Mouse (Mus musculus): Measurements from ENCODE around the gene Atl1. TPM values are rescaled to one million over a fixed set of nuclear protein-coding genes. Genes with fewer than 3 reads are reported as not detected.

The Atl1 gene
- total and polyA plus RNA-seq, 3 experiments = 0.50 to 1.0 TPM; not detected in 1

DNA sequence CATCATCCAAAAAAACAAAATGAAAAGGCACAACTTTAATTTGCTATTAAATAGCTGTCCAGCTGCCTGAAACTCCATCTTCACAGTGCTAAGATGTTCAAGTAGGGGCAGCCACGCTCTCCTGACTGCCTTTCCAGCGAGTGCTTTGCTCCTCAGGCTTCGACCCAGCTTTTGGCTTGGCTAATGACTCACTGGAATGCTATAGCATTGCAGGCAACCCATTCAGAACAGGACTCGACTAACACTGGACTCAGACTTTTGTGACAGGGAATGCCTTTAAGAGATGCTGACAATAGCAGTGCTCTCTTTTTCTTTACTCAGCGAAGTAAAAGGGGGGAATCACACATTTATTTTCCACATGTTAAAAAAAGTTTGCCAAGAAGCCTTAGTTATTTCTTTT is 119.3 kb downstream of the Atl1 start:
- no peaks in the 10 kb centered on the region for H3K4me1 ChIP-seq (ENCODE audit: control insufficient read depth in 1 of 2, insufficient read depth in 2 of 2, low read length in 2 of 2)
- no peaks in the 10 kb centered on the region for H3K79me2 ChIP-seq (ENCODE audit: control insufficient read depth, insufficient read depth, low read length, poor library complexity)
- H3K36me3 ChIP-seq (ENCODE audit: control insufficient read depth in 1 of 2, insufficient read depth in 2 of 2, low read length in 2 of 2) = peaks cover 0 to 2% of the 10 kb centered on the region in 2 experiments; a peak in 1 of 4 replicates
- DNase-seq (ENCODE audit: low read depth, low spot score) = no peak
- H3K9ac ChIP-seq (ENCODE audit: control insufficient read depth, low read depth, low read length, poor library complexity, severe bottlenecking) = no peak overlapping the region
- H3K9me3 ChIP-seq (replicated peaks; ENCODE audit: insufficient read depth, low read length) = no peaks in the 10 kb centered on the region
- no peaks in the 10 kb centered on the region for H3K27me3 ChIP-seq (ENCODE audit: control insufficient read depth in 1 of 2, insufficient read depth in 2 of 2, low read length in 2 of 2)
- TF ChIP-seq CHD1 (IDR thresholded peaks at IDR 0.05; ENCODE audit: low read depth, low read length) (no peak), ZMIZ1 (IDR thresholded peaks at IDR 0.05; ENCODE audit: low read depth, low read length) (no peak), NRF1 (IDR thresholded peaks at IDR 0.05; ENCODE audit: insufficient read depth, low read depth, low read length, poor library complexity, severe bottlenecking) (no peak), POLR2AphosphoS2 (IDR thresholded peaks at IDR 0.05; ENCODE audit: low read length) (no peak), RCOR1 (IDR thresholded peaks at IDR 0.05; ENCODE audit: low read depth, low read length) (no peak), ZKSCAN1 (IDR thresholded peaks at IDR 0.05; ENCODE audit: low read depth, low read length) (no peak), MAX (IDR thresholded peaks at IDR 0.05; ENCODE audit: low read length) (no peak), MAZ (IDR thresholded peaks at IDR 0.05; ENCODE audit: low read depth, low read length) (no peak), TCF12 (IDR thresholded peaks at IDR 0.05; ENCODE audit: low read depth, low read length) (no peak), KAT2A (conservative IDR thresholded peaks at IDR 0.05; ENCODE audit: low read depth, low read length) (no peak), BHLHE40 (IDR thresholded peaks at IDR 0.05; ENCODE audit: borderline replicate concordance, low read depth, low read length) (no peak), EP300 (IDR thresholded peaks at IDR 0.05; ENCODE audit: low read depth in 1 of 2, low read length in 2 of 2) (no peak), USF1 (IDR thresholded peaks at IDR 0.05; ENCODE audit: low read depth, low read length) (no peak), UBTF (IDR thresholded peaks at IDR 0.05; ENCODE audit: borderline replicate concordance, insufficient read depth, low read depth, low read length) (no peak), NELFE (IDR thresholded peaks at IDR 0.05; ENCODE audit: low read depth, low read length) (no peak), MEF2A (IDR thresholded peaks at IDR 0.05; ENCODE audit: extremely low read depth, insufficient replicate concordance, low read depth, low read length, poor library complexity, severe bottlenecking) (no peak), HCFC1 (IDR thresholded peaks at IDR 0.05; ENCODE audit: low read depth, low read length) (no peak)
- H3K27ac ChIP-seq (ENCODE audit: control insufficient read depth, low read depth, low read length) = no peak overlapping the region
- H3K4me3 ChIP-seq (ENCODE audit: control insufficient read depth in 1 of 2, insufficient read depth in 1 of 2, low read depth in 2 of 2, low read length in 2 of 2) = no peak overlapping the region

DNA sequence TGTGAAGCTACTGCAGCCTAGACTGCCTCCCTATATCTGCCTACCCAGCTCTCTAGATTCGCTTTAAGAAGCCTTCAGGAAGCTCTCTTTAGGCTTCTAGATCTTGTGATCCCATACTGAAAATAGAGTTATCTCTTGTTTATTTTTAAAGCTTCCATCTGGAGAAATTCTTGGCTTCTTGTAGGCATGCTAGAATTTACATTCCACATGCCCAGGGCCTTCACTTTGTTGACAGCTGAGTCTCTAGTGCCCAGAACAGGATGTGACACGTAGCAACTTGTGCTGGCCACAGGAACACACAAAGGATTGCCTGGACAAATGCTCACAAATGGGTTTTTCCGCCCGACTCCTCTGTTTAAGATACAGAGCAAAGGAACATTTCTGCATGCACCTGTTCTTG is 123.5 kb downstream of the Atl1 start:
- H3K4me1 ChIP-seq (ENCODE audit: control insufficient read depth in 1 of 2, insufficient read depth in 2 of 2, low read length in 2 of 2) = no peaks in the 10 kb centered on the region
- no peak for DNase-seq (ENCODE audit: low read depth, low spot score)
- H3K9me3 ChIP-seq (replicated peaks; ENCODE audit: insufficient read depth, low read length) = no peaks in the 10 kb centered on the region
- H3K36me3 ChIP-seq (ENCODE audit: control insufficient read depth in 1 of 2, insufficient read depth in 2 of 2, low read length in 2 of 2) = peaks cover 5% of the 10 kb centered on the region in 2 experiments
- no peak overlapping the region for H3K4me3 ChIP-seq (ENCODE audit: control insufficient read depth in 1 of 2, insufficient read depth in 1 of 2, low read depth in 2 of 2, low read length in 2 of 2)
- TF ChIP-seq RCOR1 (IDR thresholded peaks at IDR 0.05; ENCODE audit: low read depth, low read length) = no peak
- TF ChIP-seq USF1 (IDR thresholded peaks at IDR 0.05; ENCODE audit: low read depth, low read length) = no peak
- TF ChIP-seq ZMIZ1 (IDR thresholded peaks at IDR 0.05; ENCODE audit: low read depth, low read length) = no peak
- TF ChIP-seq USF2 (IDR thresholded peaks at IDR 0.05; ENCODE audit: borderline replicate concordance in 1 of 2, insufficient read depth in 1 of 2, low read depth in 1 of 2, low read length in 2 of 2) = no peak
- no peaks in the 10 kb centered on the region for H3K79me2 ChIP-seq (ENCODE audit: control insufficient read depth, insufficient read depth, low read length, poor library complexity)
- no peak overlapping the region for H3K9ac ChIP-seq (ENCODE audit: control insufficient read depth, low read depth, low read length, poor library complexity, severe bottlenecking)
- no peaks in the 10 kb centered on the region for H3K27me3 ChIP-seq (ENCODE audit: control insufficient read depth in 1 of 2, insufficient read depth in 2 of 2, low read length in 2 of 2)
- H3K27ac ChIP-seq (ENCODE audit: control insufficient read depth, low read depth, low read length) = no peak overlapping the region

Other genes with a start within 250 kb of the Atl1 start
- gene Sos2, start 210.8 kb upstream of the Atl1 start, total RNA-seq (2012; rRNA removed) = 9.8 and 10.8 TPM in 2 replicates
- gene Sos2, start 210.8 kb upstream of the Atl1 start, polyA plus RNA-seq (2012; ENCODE audit: insufficient read depth in 1 of 2, insufficient read length in 2 of 2, low read depth in 1 of 2, low replicate concordance in 2 of 2, missing spikeins in 1 of 2) = 10 to 100 TPM in 1 of 2 experiments, not detected in 1; 17.8 TPM
- 23.9 and 31.6 TPM in 2 replicates for gene L2hgdh, start 167.7 kb upstream of the Atl1 start, total RNA-seq (2012; rRNA removed)
- 10 to 100 TPM in 1 of 2 experiments, not detected in 1; 18.3 TPM for gene L2hgdh, start 167.7 kb upstream of the Atl1 start, polyA plus RNA-seq (2012; ENCODE audit: insufficient read depth in 1 of 2, insufficient read length in 2 of 2, low read depth in 1 of 2, low replicate concordance in 2 of 2, missing spikeins in 1 of 2)
- gene Atp5s, start 167.7 kb upstream of the Atl1 start, total RNA-seq (2012; rRNA removed) = 9.4 and 13.7 TPM in 2 replicates
- 10 to 100 TPM in 1 of 2 experiments, not detected in 1; 12.7 TPM for gene Atp5s, start 167.7 kb upstream of the Atl1 start, polyA plus RNA-seq (2012; ENCODE audit: insufficient read depth in 1 of 2, insufficient read length in 2 of 2, low read depth in 1 of 2, low replicate concordance in 2 of 2, missing spikeins in 1 of 2)
- 0.08 TPM in 1 of 2 replicates, not detected in the other for gene Cdkl1, start 101.3 kb upstream of the Atl1 start, total RNA-seq (2012; rRNA removed)
- gene Cdkl1, start 101.3 kb upstream of the Atl1 start, polyA plus RNA-seq (2012; ENCODE audit: insufficient read depth in 1 of 2, insufficient read length in 2 of 2, low read depth in 1 of 2, low replicate concordance in 2 of 2, missing spikeins in 1 of 2) = under 1 TPM in 1 of 2 experiments, not detected in 1; 0.32 TPM
- 7.0 and 7.3 TPM in 2 replicates for gene Map4k5, start 586 bp downstream of the Atl1 start, total RNA-seq (2012; rRNA removed)
- 1 to 10 TPM in 1 of 2 experiments, not detected in 1; 8.5 TPM for gene Map4k5, start 586 bp downstream of the Atl1 start, polyA plus RNA-seq (2012; ENCODE audit: insufficient read depth in 1 of 2, insufficient read length in 2 of 2, low read depth in 1 of 2, low replicate concordance in 2 of 2, missing spikeins in 1 of 2)
- gene Sav1, start 94.4 kb downstream of the Atl1 start, total RNA-seq (2012; rRNA removed) = 17.8 and 20.4 TPM in 2 replicates
- 10 to 100 TPM; 47.8 to 96.2 TPM for gene Sav1, start 94.4 kb downstream of the Atl1 start, polyA plus RNA-seq (2012; ENCODE audit: insufficient read depth in 1 of 2, insufficient read length in 2 of 2, low read depth in 1 of 2, low replicate concordance in 2 of 2, missing spikeins in 1 of 2)
- gene Nin, start 221.1 kb downstream of the Atl1 start, total RNA-seq (2012; rRNA removed) = 45.2 and 48.4 TPM in 2 replicates
- 10 to 100 TPM in 1 of 2 experiments, not detected in 1; 49.1 TPM for gene Nin, start 221.1 kb downstream of the Atl1 start, polyA plus RNA-seq (2012; ENCODE audit: insufficient read depth in 1 of 2, insufficient read length in 2 of 2, low read depth in 1 of 2, low replicate concordance in 2 of 2, missing spikeins in 1 of 2)